Mouse (Mus musculus) kidney, adult 2 months (tissue): ENCODE results near the gene Grb7. TPM values are rescaled to one million over a fixed set of nuclear protein-coding genes. Genes with fewer than 3 reads are reported as not detected.

Experiments
- DNase-seq: peaks from one replicate; pipeline ENCODE4 v3.0.0; 2021
- H3K27ac ChIP-seq: fragments of 200-500 bp; 2 replicates; pipeline ENCODE4 v1.5.1; 2012; ENCODE audit warnings: low read depth, low read length, control low read depth, inconsistent platforms; ENCODE audit not compliant: insufficient read depth
- H3K27me3 ChIP-seq: fragments of 200-500 bp; replicated peaks from 2 replicates; pipeline ENCODE4 v1.6.1; 2012; ENCODE audit warnings: mild to moderate bottlenecking, moderate library complexity, low read length, inconsistent platforms; ENCODE audit not compliant: control insufficient read depth, insufficient read depth
- H3K36me3 ChIP-seq: fragments of 200-500 bp; 2 replicates; pipeline ENCODE4 v1.6.1; 2012; ENCODE audit warnings: mild to moderate bottlenecking, moderate library complexity, low read length, inconsistent platforms; ENCODE audit not compliant: control insufficient read depth, insufficient read depth
- H3K4me1 ChIP-seq: fragments of 200-500 bp; 2 replicates; pipeline ENCODE4 v1.6.1; 2011; ENCODE audit warnings: low read length; ENCODE audit not compliant: control insufficient read depth, insufficient read depth
- H3K4me3 ChIP-seq: fragments of 200-500 bp; 2 replicates; pipeline ENCODE4 v1.5.1; 2011; ENCODE audit warnings: mild to moderate bottlenecking, low read depth, low read length, control low read depth; ENCODE audit not compliant: insufficient read depth
- CTCF ChIP-seq: fragments of 200-500 bp; conservative IDR thresholded peaks from 2 replicates; pipeline ENCODE4 v1.5.1; 2011; ENCODE audit warnings: low read depth, mild to moderate bottlenecking, control low read depth, low read length, moderate library complexity, mixed read lengths; ENCODE audit not compliant: insufficient read depth, insufficient read length
- POLR2A ChIP-seq: fragments of 200-500 bp; IDR thresholded peaks from one replicate; pipeline ENCODE4 v1.6.1; 2011; ENCODE audit warnings: low read depth, low read length, control low read depth
- WGBS: fragments of 180-500 bp; shearing (Covaris S2); methylation state at CpG from one replicate; pipeline ENCODE4 v1.1.7; 2018; 5-methylcytosine and 5-hydroxymethylcytosine counted together
- polyA plus RNA-seq: library from polyadenylated mRNA; depleted of rRNA; stranded (reverse); fragments of >200 nt; gene quantifications from 2 replicates; pipeline ENCODE4 v1.2.3, GENCODE M21; 2012

The Grb7 gene
- polyA plus RNA-seq, 1 experiment = 143 TPM

DNA sequence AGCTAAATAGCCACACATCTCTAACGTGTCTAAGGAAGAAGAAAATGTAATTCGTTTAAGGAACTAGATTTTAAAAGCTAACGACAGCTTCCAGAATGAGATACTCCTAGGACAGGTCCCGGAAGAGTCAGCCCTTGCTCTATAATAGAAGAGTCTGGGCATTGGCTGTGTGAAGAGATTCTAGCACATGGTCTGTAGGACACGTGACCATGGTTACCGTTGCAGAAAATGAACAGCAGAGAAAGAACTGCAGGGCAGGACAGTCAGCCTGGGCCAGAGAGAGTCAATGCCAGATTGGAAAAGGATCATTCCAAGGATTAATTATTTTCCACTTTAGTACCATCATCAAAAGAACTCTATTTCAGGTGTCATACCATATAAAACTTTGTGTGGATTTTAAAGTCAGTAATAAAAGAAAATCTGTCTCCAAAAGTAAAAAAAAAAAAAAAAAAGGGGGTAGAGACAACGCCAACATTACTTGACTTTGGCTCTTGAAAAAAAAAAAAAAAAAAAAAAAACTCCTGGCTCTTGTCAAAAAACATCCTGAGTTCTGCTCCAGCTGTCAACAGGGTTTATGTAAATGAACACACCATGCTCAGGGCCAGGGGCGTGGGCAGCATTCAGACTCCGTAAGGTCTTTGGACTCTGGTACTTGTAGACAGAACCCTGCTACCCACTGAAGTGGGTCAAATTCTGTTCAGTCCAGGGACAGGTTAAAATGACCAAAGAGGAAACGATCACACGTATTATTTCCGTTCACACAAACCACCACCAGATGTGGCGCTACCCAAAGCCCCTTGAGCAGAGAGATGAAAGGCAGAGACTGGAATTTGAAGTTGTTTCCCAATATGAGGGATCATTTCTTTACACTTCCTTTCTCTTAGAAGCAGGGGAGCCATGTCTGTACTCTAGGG, 33.1 kb downstream of the Grb7 start:
- Histone ChIP-seq H3K36me3 (no peaks in the 10 kb centered on the region), H3K27ac (no peak overlapping the region), H3K4me3 (no peak overlapping the region), H3K4me1 (no peaks in the 10 kb centered on the region), H3K27me3 (no peaks in the 10 kb centered on the region)
- no peak for TF ChIP-seq CTCF
- no peak for TF ChIP-seq POLR2A
- WGBS = 68% methylated on average over 13 of the region's 13 CpGs
- DNase-seq = peak; percentile 64

DNA sequence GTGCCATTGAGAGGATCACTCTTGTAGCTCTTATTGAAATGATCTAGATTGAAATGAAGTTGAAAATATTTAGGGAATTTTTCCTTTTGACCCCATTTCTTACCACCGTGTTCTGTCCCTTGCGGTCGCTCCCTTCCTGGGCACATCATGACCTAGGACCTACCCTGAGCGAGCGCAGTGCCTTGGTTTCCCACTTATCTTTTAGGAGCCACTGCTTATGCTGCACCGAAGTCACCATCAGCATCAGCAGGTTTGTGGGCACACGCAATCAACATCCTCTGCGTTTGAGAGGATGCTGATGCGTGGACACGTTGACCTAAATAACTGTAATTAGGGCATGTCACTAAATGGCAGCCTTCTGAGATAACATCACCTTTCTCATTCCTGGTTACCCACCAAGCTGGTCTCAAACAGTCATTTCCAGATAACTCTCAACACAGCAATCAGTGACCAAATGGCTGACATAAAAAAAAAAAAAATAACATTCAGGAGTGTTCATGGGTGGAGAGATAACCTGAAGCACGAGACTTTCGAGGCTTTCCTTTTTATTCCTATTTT, 33.8 kb downstream of the Grb7 start:
- H3K36me3 ChIP-seq = no peaks in the 10 kb centered on the region
- H3K27ac ChIP-seq = no peak overlapping the region
- H3K4me1 ChIP-seq = no peaks in the 10 kb centered on the region
- H3K27me3 ChIP-seq = no peaks in the 10 kb centered on the region
- DNase-seq = no peak
- TF ChIP-seq CTCF (no peak), POLR2A (no peak)
- no peak overlapping the region for H3K4me3 ChIP-seq
- 81% methylated on average over 12 of the region's 12 CpGs for WGBS

DNA sequence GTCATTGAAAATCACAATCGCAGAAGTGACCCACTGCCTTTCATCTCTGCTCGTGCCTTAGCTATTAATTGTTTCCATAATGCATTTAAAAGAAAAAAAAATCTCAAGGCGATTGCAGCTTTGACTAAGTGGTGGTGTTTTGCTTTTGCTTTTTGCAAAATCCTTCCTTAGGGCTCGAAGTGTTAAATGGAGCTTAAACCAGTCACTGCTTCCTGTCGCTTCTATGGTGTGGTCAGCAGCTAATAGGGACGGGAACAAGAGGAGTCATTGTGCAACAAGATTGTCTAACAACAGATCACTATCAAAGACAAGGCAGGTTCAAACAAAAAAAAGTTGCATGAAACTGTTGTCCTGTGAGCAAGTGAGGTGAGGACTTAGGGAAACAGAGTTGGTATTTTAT, 35.0 kb downstream of the Grb7 start:
- H3K36me3 ChIP-seq = no peaks in the 10 kb centered on the region
- no peak for DNase-seq
- no peaks in the 10 kb centered on the region for H3K27me3 ChIP-seq
- H3K4me3 ChIP-seq = no peak overlapping the region
- TF ChIP-seq CTCF (no peak), POLR2A (no peak)
- no peak overlapping the region for H3K27ac ChIP-seq
- WGBS = 68% methylated on average over 6 of the region's 6 CpGs
- H3K4me1 ChIP-seq = no peaks in the 10 kb centered on the region

DNA sequence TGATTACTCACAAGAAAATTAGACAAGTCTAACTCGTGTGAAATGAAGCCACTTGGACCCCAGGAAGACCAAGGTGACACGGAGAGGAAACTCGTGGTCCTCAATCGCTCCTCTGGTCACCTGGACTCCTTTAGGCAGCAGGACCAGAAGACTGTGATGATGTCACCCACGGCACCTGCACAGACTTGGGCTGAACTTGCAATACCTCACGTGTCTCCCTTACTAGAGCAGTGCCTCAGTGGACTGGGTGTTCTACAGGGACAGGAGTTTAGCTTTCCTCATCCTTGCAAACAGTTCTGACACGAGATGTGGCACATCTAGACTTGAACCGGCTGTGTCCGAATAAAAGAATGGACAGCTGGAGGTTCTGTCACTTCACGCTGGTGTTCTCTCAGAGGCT, 35.9 kb downstream of the Grb7 start:
- Histone ChIP-seq H3K4me3 (no peak overlapping the region), H3K27me3 (no peaks in the 10 kb centered on the region), H3K4me1 (no peaks in the 10 kb centered on the region), H3K27ac (no peak overlapping the region), H3K36me3 (no peaks in the 10 kb centered on the region)
- no peak for DNase-seq
- 75% methylated on average over 10 of the region's 10 CpGs for WGBS
- TF ChIP-seq POLR2A (no peak), CTCF (no peak)

DNA sequence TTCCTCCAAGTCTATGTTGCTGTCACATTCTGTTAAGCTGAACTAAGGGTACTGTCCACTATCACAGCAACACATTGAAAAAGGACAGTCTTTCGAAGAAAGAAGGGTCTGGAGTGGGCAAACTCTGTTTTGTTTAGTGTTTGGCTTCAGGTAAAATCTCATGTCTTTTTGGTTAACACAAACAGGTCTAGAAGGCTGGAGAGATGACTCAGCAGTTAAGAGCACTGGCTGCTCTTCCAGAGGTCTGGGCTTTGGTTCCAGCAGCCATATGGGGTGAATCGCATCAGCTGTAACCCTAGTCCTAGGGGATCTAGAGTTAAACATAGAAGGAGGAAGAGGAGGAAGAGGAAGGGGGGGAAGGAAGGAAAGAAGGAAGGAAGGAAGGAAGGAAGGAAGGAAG, 39.6 kb downstream of the Grb7 start:
- TF ChIP-seq CTCF (no peak), POLR2A (no peak)
- H3K36me3 ChIP-seq = no peaks in the 10 kb centered on the region

DNA sequence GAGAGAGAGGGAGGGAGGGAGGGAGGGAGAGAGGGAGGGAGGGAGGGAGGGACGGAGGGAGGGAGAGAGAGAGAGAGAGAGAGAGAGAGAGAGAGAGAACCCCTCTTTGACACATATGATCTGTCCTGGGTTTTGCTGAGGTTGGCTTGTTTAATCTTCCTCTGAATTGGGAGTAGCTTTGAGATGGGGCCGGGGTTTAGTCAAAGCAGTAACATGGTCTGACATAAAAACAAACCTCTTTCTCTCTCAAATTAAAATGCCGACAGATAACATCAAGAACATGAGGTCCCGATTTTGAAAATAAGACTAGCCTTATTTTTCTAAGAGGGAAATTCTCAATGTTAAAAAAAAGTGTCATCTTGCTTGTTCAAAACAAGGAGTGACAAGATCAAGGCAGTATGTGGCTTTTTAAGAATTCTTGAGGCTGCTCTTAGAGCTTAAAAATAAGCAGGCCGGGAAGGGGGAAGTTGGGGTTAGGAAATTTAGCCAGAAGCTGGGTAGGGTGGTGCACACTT, 41.4 kb downstream of the Grb7 start:
- H3K4me1 ChIP-seq = no peaks in the 10 kb centered on the region
- DNase-seq = no peak
- H3K4me3 ChIP-seq = no peak overlapping the region
- H3K27me3 ChIP-seq = no peaks in the 10 kb centered on the region
- H3K36me3 ChIP-seq = no peaks in the 10 kb centered on the region
- H3K27ac ChIP-seq = no peak overlapping the region
- WGBS = 76% methylated on average over 5 of the region's 5 CpGs
- no peak for TF ChIP-seq POLR2A
- TF ChIP-seq CTCF = no peak

More for the DNA sequence above, 39.6 kb downstream of the Grb7 start:
- no peak for DNase-seq
- H3K4me1 ChIP-seq = no peaks in the 10 kb centered on the region
- no peak overlapping the region for H3K27ac ChIP-seq
- 85% methylated on average over 2 of the region's 2 CpGs for WGBS
- no peak overlapping the region for H3K4me3 ChIP-seq
- H3K27me3 ChIP-seq = no peaks in the 10 kb centered on the region

DNA sequence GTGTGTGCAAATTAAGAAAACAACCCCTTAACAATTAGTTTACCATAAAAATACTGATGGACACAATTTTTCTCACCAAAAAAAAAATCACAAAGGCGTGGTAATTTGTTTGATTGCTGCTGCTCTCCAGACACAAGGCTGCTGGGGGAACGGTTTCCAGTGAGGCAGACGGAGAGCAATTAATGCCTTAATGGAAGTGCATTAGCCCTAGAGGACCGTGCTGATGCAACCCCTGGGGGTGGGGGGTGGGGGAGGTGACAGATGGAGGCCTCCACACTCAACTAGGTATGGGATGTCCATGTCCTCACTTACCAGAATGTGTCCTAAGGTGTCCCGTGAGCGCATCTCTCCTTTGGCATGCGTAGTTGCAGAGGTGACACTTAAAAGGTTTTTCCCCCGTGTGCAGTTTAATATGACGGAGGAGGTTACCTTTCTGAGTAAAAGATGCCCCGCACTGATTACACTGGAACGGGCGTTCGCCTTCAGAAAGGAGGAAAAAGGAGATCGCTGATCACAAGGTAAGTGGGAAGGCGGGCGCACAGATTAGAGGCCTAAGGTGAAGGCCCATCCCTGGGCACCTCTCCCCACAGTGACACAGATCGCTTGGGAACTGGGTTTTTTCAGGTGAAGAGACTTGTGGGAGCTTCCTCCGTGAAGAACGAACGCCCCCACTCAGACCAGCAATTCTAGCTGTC, 42.5 kb downstream of the Grb7 start:
- no peak for DNase-seq
- Histone ChIP-seq H3K4me1 (no peaks in the 10 kb centered on the region), H3K27ac (no peak overlapping the region), H3K36me3 (no peaks in the 10 kb centered on the region), H3K4me3 (no peak overlapping the region), H3K27me3 (no peaks in the 10 kb centered on the region)
- WGBS = 62% methylated on average over 20 of the region's 20 CpGs
- TF ChIP-seq POLR2A (no peak), CTCF (no peak)
